Mouse (Mus musculus) brown adipose tissue, adult 24 weeks (tissue): ENCODE data around the gene Gjc2. TPM values are rescaled to one million over a fixed set of nuclear protein-coding genes. Genes with fewer than 3 reads are reported as not detected.

Experiments used
- H3K27ac ChIP-seq: fragments of 200-500 bp; replicated peaks from 2 replicates; pipeline ENCODE4 v1.5.1; 2012; ENCODE audit warnings: low read depth, mild to moderate bottlenecking, low read length
- H3K4me1 ChIP-seq: fragments of 200-500 bp; 2 replicates; pipeline ENCODE4 v1.6.1; 2012; ENCODE audit warnings: low read length, mixed read lengths; ENCODE audit not compliant: control insufficient read depth, insufficient read depth, insufficient read length
- H3K4me3 ChIP-seq: fragments of 200-500 bp; 2 replicates; pipeline ENCODE4 v1.5.1; 2012; ENCODE audit warnings: low read depth, mild to moderate bottlenecking, low read length, moderate library complexity; ENCODE audit not compliant: insufficient read depth
- polyA plus RNA-seq: library from polyadenylated mRNA; stranded (reverse); fragments of >200 nt; gene quantifications from 2 replicates; pipeline ENCODE4 v1.2.4, GENCODE M21; 2012; ENCODE audit not compliant: missing spikeins, insufficient read depth, insufficient read length

Gene Gjc2
- not detected in 2 replicates for polyA plus RNA-seq

DNA sequence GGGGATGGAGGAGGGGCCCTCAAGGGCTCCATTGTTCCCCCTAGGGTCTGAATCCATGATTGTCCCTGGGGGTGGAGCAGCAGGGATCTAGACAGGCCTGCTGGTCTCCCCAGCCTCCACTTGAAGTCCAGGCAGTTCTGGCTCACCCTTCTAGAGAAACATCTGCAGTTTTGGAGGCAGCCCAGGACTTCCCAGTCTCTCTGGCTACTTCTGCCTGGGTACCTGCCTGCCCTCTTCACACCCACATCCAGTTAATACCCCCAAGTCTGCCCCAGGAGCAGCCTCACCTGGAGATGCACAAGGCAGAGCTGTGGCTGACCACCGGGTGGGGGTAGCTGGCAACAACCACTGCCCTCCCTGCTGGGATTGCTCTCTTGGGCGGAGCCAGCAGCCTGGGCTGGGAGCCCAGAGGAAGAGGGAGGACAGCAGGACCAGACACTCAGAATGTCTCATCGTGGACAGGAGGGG lies at the start of gene Gjc2:
Gene Gjc2 (minus strand): TSS at position 350 of the 468 bp plus-strand sequence.
- Histone ChIP-seq H3K4me1 (no peaks in the 10 kb centered on the region; the same call in 1 of the 2 replicates), H3K4me3 (no peak within 1 kb of the TSS), H3K27ac (no peak within 1 kb of the TSS)

DNA sequence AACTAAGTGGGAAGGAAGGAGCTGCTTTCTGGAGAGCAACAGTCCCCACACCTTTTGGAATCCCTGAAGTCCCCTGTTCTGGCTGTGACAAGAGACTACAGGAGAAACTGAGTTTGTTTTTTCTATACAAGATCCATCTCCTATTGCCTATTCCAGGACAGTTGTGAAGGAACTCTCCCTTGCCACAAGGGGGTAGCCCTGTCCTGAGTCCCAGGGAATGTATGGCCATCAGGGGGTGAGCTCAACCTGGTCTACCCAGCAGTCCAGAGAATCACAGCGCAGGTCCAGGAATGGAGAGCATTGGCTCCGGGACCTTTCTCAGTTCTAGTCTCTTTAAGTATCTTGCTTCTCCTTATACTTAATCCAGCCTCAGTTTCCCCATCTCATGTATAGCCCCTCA lies 49.8 kb upstream of the Gjc2 start:
- H3K4me1 ChIP-seq: peaks cover 3% of the 10 kb centered on the region
- no peak overlapping the region for H3K27ac ChIP-seq
- no peak overlapping the region for H3K4me3 ChIP-seq

DNA sequence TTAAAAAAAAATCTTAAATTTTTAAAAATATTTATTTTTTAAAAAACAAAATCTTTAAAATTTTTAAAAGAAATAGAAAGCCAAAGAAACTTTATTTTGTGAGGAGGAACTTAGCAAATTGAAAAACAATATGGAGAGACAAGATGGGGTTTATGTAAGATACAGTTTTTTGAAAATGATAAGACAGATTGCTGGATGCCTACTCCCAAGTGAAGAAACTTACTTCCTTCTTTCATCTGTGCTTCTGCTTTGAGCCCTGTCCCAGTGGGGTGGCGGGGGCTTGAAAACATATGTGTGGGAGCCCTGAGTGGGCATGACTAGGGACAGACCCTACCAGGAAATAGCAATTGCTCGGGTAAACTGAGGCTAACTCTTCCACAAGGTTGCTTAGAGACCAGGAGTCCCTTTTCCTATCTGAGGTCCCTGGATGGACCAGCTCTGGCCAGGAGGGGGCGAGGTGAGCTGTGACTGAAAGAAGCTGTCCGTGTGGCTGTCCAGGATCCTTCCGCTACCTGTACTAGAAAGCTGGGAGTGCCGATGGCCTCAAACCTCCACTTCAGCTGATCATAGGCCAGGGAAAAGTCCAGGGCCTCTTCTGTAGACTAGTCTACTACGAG lies 47.2 kb upstream of the Gjc2 start:
- Histone ChIP-seq H3K4me1 (peaks cover 3% of the 10 kb centered on the region), H3K4me3 (no peak overlapping the region), H3K27ac (no peak overlapping the region)

DNA sequence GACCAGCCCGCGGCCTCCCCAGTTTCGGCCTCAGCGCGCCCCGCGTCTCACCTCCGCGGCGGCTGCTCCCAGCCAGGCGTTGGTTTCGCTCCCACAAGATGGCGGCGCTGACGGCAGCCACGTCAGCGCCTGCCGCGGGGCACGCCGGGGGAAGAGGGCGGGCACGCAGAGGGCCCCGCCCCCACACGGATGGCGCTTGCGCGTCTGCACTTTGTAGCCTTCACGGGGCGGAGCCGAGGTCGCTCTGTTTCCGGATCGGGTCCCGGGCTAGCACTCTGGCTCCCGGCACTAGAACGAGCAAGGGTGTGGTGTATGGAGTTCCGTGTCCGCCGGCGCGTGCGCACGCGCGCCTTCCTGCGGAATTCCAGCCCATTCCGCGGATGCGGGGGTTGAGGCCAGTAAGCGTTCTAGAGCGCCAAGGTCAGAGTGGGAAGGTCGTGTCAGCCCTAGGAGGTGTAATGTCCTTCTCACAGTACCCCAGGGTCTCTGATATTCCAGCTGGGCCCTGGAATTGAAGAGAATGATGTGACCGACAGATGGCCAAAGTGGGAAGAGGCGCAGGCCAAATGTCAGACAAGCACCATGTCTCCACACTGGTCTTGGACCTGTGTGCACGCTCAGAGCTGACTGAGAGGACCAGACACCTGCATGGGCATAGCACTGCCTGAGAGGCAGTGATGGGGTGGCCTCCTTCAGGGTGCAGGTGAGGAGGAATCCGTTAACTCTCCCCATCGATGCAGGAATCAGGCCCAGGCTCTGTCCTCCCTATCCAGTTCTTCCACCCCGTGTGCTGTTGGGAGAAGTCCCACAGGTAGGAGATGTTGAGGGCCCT lies 45.3 kb upstream of the Gjc2 start, which contains the start of gene Arf1:
Gene Arf1 (minus strand): TSS at position 149 of the 832 bp plus-strand sequence.
- Histone ChIP-seq H3K27ac (peak within 1 kb of the TSS; percentile 98), H3K4me1 (peaks cover 11% of the 10 kb centered on the region), H3K4me3 (peak within 1 kb of the TSS; percentile 89)

DNA sequence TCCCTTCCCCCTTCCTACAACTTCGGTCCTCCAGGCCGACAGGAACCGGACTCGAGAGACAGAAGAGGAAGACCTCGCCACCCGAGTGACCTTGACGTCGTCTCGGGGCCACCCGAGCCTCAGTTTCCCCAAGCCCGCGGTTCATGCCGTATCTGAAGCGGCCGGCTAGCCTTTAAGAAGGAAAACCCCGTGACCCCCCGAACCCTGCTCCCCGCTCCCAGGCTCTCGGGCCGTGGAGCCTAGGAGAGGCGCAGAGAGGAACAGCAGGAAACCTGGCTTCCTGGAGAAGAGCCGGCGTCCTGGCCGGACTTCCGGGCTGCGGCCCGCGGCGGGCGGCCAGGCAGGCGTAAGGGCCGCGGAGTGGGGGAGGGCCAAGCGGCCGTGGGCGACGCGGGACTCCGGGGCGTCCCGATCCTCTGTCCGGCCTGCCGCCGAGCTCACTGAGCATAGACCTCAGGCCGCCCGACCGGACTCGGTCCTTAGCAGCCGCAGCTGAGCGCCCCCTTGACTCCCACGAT lies 44.6 kb upstream of the Gjc2 start:
- peak overlapping the region; percentile 89 for H3K4me3 ChIP-seq
- peaks cover 16% of the 10 kb centered on the region for H3K4me1 ChIP-seq
- peak overlapping the region; percentile 98 for H3K27ac ChIP-seq

DNA sequence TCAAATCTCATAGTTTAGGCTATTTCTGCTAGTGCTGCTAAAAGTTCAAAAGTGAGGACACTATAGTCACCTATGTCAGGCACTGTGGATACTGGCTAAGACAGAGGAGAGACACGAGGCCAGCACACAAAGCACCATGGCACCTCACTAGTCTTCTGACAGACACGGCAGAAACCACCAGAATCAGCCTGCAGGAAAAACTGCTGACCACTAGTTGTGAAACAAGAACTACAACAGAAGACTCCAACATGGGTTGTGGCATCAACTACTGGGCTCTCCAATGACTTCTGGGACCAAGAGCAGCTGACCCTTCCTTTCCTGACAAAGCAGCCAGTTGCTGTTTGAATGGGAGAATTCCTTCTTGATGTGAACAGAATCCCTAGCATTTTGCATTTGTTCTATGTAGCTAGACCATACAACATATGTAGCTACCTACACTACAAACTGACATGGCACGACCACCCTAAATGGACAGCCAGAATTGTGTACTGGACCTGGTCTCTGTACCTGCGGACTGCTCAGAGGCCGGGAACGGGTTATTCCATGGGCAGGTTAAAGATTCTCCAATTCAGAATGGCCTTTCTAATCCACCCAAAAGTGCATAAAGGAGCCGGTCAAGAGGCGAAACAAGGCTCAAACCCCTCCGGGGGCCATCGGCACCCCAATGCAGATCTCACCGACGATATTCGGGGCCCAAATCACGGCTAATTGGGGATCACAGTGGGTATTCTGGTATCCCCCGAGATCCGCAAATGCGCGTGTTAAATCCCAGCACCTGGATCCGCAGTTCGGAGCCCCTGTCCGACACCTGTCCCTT lies 44.0 kb upstream of the Gjc2 start:
- peak overlapping the region; percentile 98 for H3K27ac ChIP-seq
- H3K4me3 ChIP-seq: peak overlapping the region; percentile 89
- peaks cover 21% of the 10 kb centered on the region for H3K4me1 ChIP-seq

DNA sequence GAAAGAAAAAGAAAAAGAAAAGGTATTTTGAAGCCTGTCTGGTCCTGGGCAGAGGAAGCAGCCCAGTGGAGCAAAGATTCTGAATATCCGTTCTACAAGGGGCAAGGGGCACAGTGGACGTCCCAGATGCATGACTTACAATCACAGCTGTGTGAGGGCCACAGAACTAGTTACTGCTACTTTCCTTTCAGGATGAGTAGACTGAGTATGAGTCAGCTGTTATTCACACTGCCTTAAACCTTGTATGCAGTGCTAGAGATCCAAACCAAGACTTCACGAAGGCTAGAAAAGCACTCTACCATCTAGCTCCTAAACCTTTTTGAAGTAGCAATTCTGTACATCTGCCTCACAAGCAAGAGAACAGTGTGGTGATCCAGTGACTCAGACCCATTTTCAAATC lies 43.2 kb upstream of the Gjc2 start:
- Histone ChIP-seq H3K27ac (0 out of 2 replicates have a peak overlapping the region, but pooled peaks have one; percentile 0), H3K4me1 (peaks cover 24% of the 10 kb centered on the region)

DNA sequence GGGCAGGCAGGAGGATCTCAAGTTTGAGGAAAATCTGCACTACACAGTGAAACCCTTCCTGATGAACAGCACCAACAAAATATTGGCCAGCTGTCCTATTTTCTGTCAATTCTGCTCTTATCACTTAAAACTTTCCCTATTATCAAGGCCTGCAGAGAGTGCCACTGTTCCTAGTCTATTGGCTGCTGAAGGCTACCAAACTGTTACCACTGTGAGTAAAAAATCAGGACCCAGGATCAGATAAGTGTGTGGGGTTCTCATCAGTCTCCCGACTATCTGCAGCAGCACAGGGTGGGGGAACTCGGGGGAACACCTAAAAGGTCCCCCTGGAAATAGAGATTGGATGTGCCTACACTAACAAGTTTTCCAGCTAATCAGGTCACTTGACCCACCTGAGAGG lies 42.2 kb upstream of the Gjc2 start:
- H3K4me1 ChIP-seq: peaks cover 30% of the 10 kb centered on the region
- H3K27ac ChIP-seq: 0 out of 2 replicates have a peak overlapping the region, but pooled peaks have one; percentile 20
- H3K4me3 ChIP-seq: no peak overlapping the region

More for the DNA sequence above, 43.2 kb upstream of the Gjc2 start:
- H3K4me3 ChIP-seq: peak overlapping the region; percentile 89

DNA sequence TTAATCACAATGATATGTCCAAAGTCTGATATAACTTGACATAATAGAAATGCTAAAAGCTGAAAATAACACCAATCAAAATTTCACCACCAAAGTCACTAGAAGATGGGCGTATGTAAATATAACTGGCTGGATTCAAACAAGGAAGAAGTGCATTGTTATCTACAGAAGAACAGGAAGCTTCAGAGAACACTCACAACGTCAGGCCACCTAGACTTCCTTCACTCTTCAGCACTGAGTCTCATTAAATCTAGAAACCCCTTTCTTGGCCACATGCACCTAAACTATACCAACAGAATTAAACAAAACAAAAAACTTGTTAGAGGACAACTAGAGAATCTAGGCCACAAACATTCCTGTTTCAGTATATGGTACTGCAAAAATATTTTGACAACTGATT lies 41.5 kb upstream of the Gjc2 start:
- Histone ChIP-seq H3K27ac (no peak overlapping the region), H3K4me1 (peaks cover 32% of the 10 kb centered on the region), H3K4me3 (no peak overlapping the region)

DNA sequence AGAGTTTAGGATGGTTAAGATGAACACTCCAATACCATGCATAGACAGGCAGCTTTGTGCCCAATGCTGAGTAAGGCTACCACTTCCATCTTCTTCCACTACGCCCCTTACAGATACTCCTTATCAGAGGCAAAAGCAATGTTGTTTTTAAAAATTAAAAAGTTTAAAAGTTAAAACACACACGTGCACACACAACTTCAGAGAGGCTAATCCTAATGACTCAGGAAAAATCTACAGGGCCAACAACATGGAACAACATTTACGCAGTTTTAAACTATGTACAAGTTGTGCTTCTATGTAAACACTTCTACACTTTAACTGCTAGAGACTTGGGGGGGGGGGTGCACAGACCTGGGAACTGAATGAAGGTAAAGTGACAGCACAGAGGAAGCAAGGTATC lies 41.0 kb upstream of the Gjc2 start:
- no peak overlapping the region for H3K27ac ChIP-seq
- H3K4me1 ChIP-seq: peaks cover 34% of the 10 kb centered on the region
- no peak overlapping the region for H3K4me3 ChIP-seq

DNA sequence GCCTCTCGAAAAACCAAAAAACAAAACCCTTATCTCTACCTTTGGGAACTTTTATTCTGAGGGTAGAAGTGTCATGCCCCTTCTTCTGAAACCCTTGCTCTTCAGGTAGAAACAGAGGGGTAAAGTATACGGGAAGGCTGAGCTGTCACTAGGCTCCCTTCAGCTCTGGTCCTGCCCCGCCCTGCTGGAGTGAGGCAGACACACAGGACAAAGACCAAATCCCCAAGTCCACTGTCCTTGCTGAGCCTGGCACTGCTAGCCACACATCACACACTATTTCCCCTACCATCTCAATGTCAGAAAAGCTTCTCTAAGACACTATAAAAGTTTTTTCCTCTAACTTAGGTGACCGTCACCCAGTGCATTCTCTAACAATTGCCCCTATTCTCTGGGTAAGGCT lies 39.3 kb upstream of the Gjc2 start:
- no peak overlapping the region for H3K27ac ChIP-seq
- peaks cover 37% of the 10 kb centered on the region for H3K4me1 ChIP-seq
- H3K4me3 ChIP-seq: no peak overlapping the region

DNA sequence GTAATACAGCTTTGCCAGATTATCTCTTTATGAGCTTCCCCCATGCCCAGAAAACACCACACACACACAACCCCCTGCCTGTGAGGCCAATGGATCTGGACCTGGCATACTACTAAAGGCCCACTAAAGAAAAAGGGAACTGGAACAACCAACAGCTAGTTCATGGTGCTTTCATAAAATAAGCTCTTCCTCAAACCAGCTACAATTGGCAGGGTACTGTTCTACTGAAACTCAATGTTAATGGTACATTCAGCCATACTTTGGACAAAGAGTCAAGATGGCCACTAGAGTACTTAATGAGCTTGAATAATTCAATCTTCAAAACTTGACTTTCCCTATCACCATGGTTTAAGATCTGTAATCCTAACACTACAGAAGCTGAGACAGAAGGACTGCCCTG lies 38.6 kb upstream of the Gjc2 start:
- Histone ChIP-seq H3K4me3 (no peak overlapping the region), H3K27ac (no peak overlapping the region), H3K4me1 (peaks cover 37% of the 10 kb centered on the region)

DNA sequence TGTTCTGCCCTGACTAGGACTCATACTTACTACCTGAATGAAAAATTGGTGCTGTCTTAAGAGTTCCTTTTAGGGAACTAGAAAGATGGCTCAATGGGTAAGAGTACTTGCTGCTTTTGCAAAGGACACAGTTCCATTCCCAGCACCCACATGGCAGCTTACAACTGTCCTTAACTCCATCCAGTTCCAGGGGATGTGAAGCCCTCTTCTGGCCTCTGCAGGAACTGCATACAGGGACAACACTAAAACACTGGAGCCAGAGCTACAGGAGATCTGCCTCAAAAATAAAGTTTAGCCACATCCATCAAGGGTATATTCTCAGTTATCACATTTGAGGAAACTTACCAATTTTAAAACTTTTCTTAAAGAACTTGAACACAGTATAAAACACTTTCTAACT lies 36.1 kb upstream of the Gjc2 start:
- peaks cover 40% of the 10 kb centered on the region for H3K4me1 ChIP-seq
- no peak overlapping the region for H3K4me3 ChIP-seq
- H3K27ac ChIP-seq: no peak overlapping the region

DNA sequence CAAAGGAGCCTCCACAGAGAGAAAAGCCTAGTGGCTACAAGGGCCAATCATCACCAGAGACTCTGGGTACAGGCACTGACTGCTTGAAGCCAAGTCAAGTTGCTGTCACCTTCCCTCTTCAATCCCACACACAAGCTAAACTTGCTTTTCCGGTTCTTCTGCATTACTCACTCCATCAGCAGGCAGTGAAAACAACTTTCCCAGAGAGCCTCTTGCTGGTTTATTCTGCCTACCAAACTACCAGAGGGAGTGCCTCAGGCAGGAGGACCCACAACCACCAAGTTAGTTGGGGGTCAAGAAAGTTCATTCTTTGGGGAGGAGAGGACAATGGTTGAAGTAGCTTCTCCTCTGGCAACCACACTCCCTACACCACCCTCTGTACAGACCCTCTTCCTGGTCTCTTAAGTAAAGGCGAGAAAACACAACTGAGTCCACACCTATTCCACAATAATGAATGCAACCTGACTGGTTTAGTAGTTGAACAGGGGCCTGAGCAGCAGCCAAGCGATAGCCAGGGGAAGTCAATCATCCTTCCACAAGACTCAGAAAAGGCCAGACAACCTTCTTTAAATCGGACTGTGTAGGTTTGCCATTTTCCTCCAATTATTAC lies 35.5 kb upstream of the Gjc2 start:
- no peak overlapping the region for H3K27ac ChIP-seq
- peaks cover 37% of the 10 kb centered on the region for H3K4me1 ChIP-seq
- no peak overlapping the region for H3K4me3 ChIP-seq
